Mouse (Mus musculus) midbrain, embryonic 11.5 days (tissue): ENCODE results near the gene Trp53i13. TPM values are rescaled to one million over a fixed set of nuclear protein-coding genes. Genes with fewer than 3 reads are reported as not detected.
A peak's percentile ranks its signal among the peaks of the same experiment; 100 is the strongest.

ENCODE experiments used
- ATAC-seq: fragments of 200-750 bp; cut with Nextera tagmentation; 2 replicates; pipeline ENCODE4 v1.8.0; 2017; ENCODE audit warnings: moderate TSS enrichment, moderate library complexity; ENCODE audit not compliant: low FRiP score
- DNase-seq: peaks from one replicate; pipeline ENCODE4 v3.0.0; 2015; ENCODE audit warnings: low spot score; ENCODE audit errors: missing footprints
- H3K27ac ChIP-seq: fragments of 300-500 bp; sonication (generic); 2 replicates; pipeline ENCODE4 v1.5.1; 2014; ENCODE audit warnings: low read depth, low read length
- H3K27me3 ChIP-seq: fragments of 300-500 bp; sonication (generic); 2 replicates; pipeline ENCODE4 v1.6.1; 2014; ENCODE audit warnings: mild to moderate bottlenecking, low read length, moderate library complexity, mixed read lengths; ENCODE audit not compliant: control insufficient read depth, insufficient read depth
- H3K36me3 ChIP-seq: fragments of 300-500 bp; sonication (generic); 2 replicates; pipeline ENCODE4 v1.6.1; 2014; ENCODE audit warnings: mild to moderate bottlenecking, low read length, moderate library complexity, mixed read lengths; ENCODE audit not compliant: control insufficient read depth, insufficient read depth
- H3K4me1 ChIP-seq: fragments of 300-500 bp; sonication (generic); 2 replicates; pipeline ENCODE4 v1.6.1; 2014; ENCODE audit warnings: low read length; ENCODE audit not compliant: control insufficient read depth, insufficient read depth
- H3K4me2 ChIP-seq: fragments of 300-500 bp; sonication (generic); 2 replicates; pipeline ENCODE4 v1.6.1; 2014; ENCODE audit warnings: mild to moderate bottlenecking, moderate library complexity
- H3K4me3 ChIP-seq: fragments of 300-500 bp; sonication (generic); 2 replicates; pipeline ENCODE4 v1.5.1; 2014; ENCODE audit warnings: low read depth, low read length
- H3K9ac ChIP-seq: fragments of 300-500 bp; sonication (generic); 2 replicates; pipeline ENCODE4 v1.6.1; 2014; ENCODE audit warnings: low read length
- H3K9me3 ChIP-seq: fragments of 300-500 bp; sonication (generic); 2 replicates; pipeline ENCODE4 v1.6.1; 2016; ENCODE audit warnings: low read length; ENCODE audit not compliant: control insufficient read depth
- WGBS: fragments of 180-500 bp; shearing (Covaris S2); extraction: QIAGEN DNeasy Blood & Tissue Kit; methylation state at CpG from one replicate; pipeline ENCODE4 v1.1.7; 2014; 5-methylcytosine and 5-hydroxymethylcytosine counted together
- polyA plus RNA-seq: library from polyadenylated mRNA; unstranded; fragments of >200 nt; fragmentation: Nextera tagmentation; extraction: Ambion mirVana; gene quantifications from 2 replicates; pipeline ENCODE4 v1.2.1, GENCODE M21; 2014

Trp53i13 gene
- polyA plus RNA-seq, 1 experiment from 2014 or later: 27.3 TPM

GRCm38 (mm10) chr11:77461856-77462255, 53.9 kb downstream of the Trp53i13 start:
- Histone ChIP-seq H3K4me3 (peak overlapping the region; percentile 52), H3K36me3 (no peaks in the 10 kb centered on the region), H3K27me3 (peaks cover 49% of the 10 kb centered on the region), H3K4me1 (peaks cover 11% of the 10 kb centered on the region), H3K27ac (no peak overlapping the region), H3K9me3 (no peaks in the 10 kb centered on the region), H3K9ac (peak overlapping the region; percentile 57), H3K4me2 (peak overlapping the region; percentile 99)
- 3% methylated on average over 6 of the region's 6 CpGs for WGBS
- peak; percentile 90 for DNase-seq
- no peak for ATAC-seq

Other genes starting within 250 kb of the Trp53i13 start
- 0.06 TPM in 1 of 2 replicates, not detected in the other for gene Coro6, start 53.6 kb downstream of the Trp53i13 start, polyA plus RNA-seq
- 9.5 and 13.5 TPM in 2 replicates for gene Ankrd13b, start 26.3 kb downstream of the Trp53i13 start, polyA plus RNA-seq
- 11.3 and 13.8 TPM in 2 replicates for gene Git1, start 22.4 kb downstream of the Trp53i13 start, polyA plus RNA-seq
- gene Abhd15, start 859 bp downstream of the Trp53i13 start, polyA plus RNA-seq: 1.9 and 2.1 TPM in 2 replicates
- gene Gm10392, start 3.2 kb upstream of the Trp53i13 start, polyA plus RNA-seq: 0.10 TPM in 1 of 2 replicates, not detected in the other
- gene Taok1, start 91.8 kb upstream of the Trp53i13 start, polyA plus RNA-seq: 21.0 and 23.0 TPM in 2 replicates
- 4.8 TPM in 2 replicates for gene Nufip2, start 170.2 kb upstream of the Trp53i13 start, polyA plus RNA-seq
- gene Cryba1, start 209.3 kb upstream of the Trp53i13 start, polyA plus RNA-seq: 2.3 and 2.7 TPM in 2 replicates
- gene Myo18a, start 247.3 kb upstream of the Trp53i13 start, polyA plus RNA-seq: 22.6 and 23.8 TPM in 2 replicates